Mouse (Mus musculus) heart, adult 18-20 months (tissue): ENCODE data around the gene Stx6. TPM values are rescaled to one million over a fixed set of nuclear protein-coding genes. Genes with fewer than 3 reads are reported as not detected.

Experiments
- DNase-seq, 2 experiments: peaks; one replicate each; pipeline ENCODE4 v3.0.0; 2021 to 2022; ENCODE audit warnings: mixed read lengths in 1 of 2
- long read RNA-seq, 2 experiments: library from polyadenylated mRNA; stranded (forward); transcript quantifications; one replicate each; pipeline ENCODE4 v2.0.0; 2021
- total RNA-seq, 2 experiments: library from RNA; stranded (reverse); gene quantifications; 2 replicates each; pipeline ENCODE4 v1.2.3; 2021

Stx6 gene
- total RNA-seq = 10 to 100 TPM; 17.5 to 20.2 TPM
- long read RNA-seq, experiment 1, full-length matches to known transcripts = 22 of 26 reads
- long read RNA-seq, experiment 1, partial matches to known transcripts = 0 of 26 reads
- long read RNA-seq, experiment 1, other reads (novel, unspliced or antisense) = 4 of 26 reads
- long read RNA-seq, experiment 2, full-length matches to known transcripts = 15 of 19 reads
- long read RNA-seq, experiment 2, partial matches to known transcripts = 1 of 19 reads
- long read RNA-seq, experiment 2, other reads (novel, unspliced or antisense) = 3 of 19 reads

- DNase-seq = peak; percentile 99
Measured at GRCm38 (mm10) chr1:155158141-155158969, at the start of gene Stx6. Gene Stx6 (plus strand): TSS chr1:155158715.

- DNase-seq = peak; percentile 46 to 59
Measured at GRCm38 (mm10) chr1:155109387-155110350, 48.8 kb upstream of the Stx6 start.

GRCm38 (mm10) chr1:155111491-155111890 lies 47.0 kb upstream of the Stx6 start:
- DNase-seq = no peak

GRCm38 (mm10) chr1:155112118-155112517 lies 46.4 kb upstream of the Stx6 start:
- no peak for DNase-seq

GRCm38 (mm10) chr1:155112875-155113274 lies 45.6 kb upstream of the Stx6 start:
- DNase-seq = no peak

- no peak for DNase-seq
Measured at GRCm38 (mm10) chr1:155113946-155114345, 44.6 kb upstream of the Stx6 start.

- no peak for DNase-seq
Measured at GRCm38 (mm10) chr1:155119719-155120118, 38.8 kb upstream of the Stx6 start.

- peak; percentile 86 to 90 for DNase-seq
Measured at GRCm38 (mm10) chr1:155121977-155122939, 36.3 kb upstream of the Stx6 start.

GRCm38 (mm10) chr1:155124397-155124796 lies 34.1 kb upstream of the Stx6 start:
- DNase-seq = peak in 1 of 2 experiments; percentile 53

GRCm38 (mm10) chr1:155126716-155127115 lies 31.8 kb upstream of the Stx6 start:
- DNase-seq = no peak

GRCm38 (mm10) chr1:155127429-155127934 lies 31.0 kb upstream of the Stx6 start:
- no peak for DNase-seq

- DNase-seq = no peak
Measured at GRCm38 (mm10) chr1:155134866-155135265, 23.6 kb upstream of the Stx6 start.

GRCm38 (mm10) chr1:155138795-155139194 lies 19.7 kb upstream of the Stx6 start:
- DNase-seq = peak; percentile 69 to 87

- DNase-seq = peak; percentile 83 to 88
Measured at GRCm38 (mm10) chr1:155140076-155140475, 18.4 kb upstream of the Stx6 start.

- peak; percentile 58 to 60 for DNase-seq
Measured at GRCm38 (mm10) chr1:155145620-155146019, 12.9 kb upstream of the Stx6 start.

- DNase-seq = peak; percentile 72 to 86
Measured at GRCm38 (mm10) chr1:155146572-155146980, 11.9 kb upstream of the Stx6 start, which contains the start of gene Mr1. Gene Mr1 (minus strand): TSS chr1:155146814.

- DNase-seq = no peak
Measured at GRCm38 (mm10) chr1:155147228-155147627, 11.3 kb upstream of the Stx6 start.

GRCm38 (mm10) chr1:155149403-155149802 lies 9.1 kb upstream of the Stx6 start:
- DNase-seq = no peak

GRCm38 (mm10) chr1:155150821-155151220 lies 7.7 kb upstream of the Stx6 start:
- DNase-seq = no peak

- DNase-seq = no peak
Measured at GRCm38 (mm10) chr1:155153906-155154305, 4.6 kb upstream of the Stx6 start.
